Mouse (Mus musculus) adipocyte (in vitro differentiated cells): Measurements from ENCODE around the gene Wdr17.

Experiments used
- DNase-seq: peaks from one replicate; pipeline ENCODE4 v3.0.0-alpha.2; 2016; ENCODE audit warnings: low spot score

Gene Wdr17

GRCm38 (mm10) chr8:54886987-54887785 lies at the start of gene Wdr17:
Wdr17 (minus strand) TSS chr8:54887184.
- DNase-seq = no peak

- DNase-seq = no peak
Measured at GRCm38 (mm10) chr8:54932306-54932705, 45.3 kb upstream of the Wdr17 start.

GRCm38 (mm10) chr8:54924936-54925335 lies 38.0 kb upstream of the Wdr17 start:
- DNase-seq = peak; percentile 2

- no peak for DNase-seq
Measured at GRCm38 (mm10) chr8:54922160-54922855, 35.3 kb upstream of the Wdr17 start.

- DNase-seq = no peak
Measured at GRCm38 (mm10) chr8:54917710-54918109, 30.7 kb upstream of the Wdr17 start.

GRCm38 (mm10) chr8:54912891-54913290 lies 25.9 kb upstream of the Wdr17 start:
- no peak for DNase-seq

GRCm38 (mm10) chr8:54899444-54899843 lies 12.5 kb upstream of the Wdr17 start:
- DNase-seq = no peak

GRCm38 (mm10) chr8:54894637-54895322 lies 7.8 kb upstream of the Wdr17 start:
- DNase-seq = no peak

- DNase-seq = no peak
Measured at GRCm38 (mm10) chr8:54894180-54894579, 7.2 kb upstream of the Wdr17 start.

GRCm38 (mm10) chr8:54886560-54886959 lies 424 bp downstream of the Wdr17 start:
- DNase-seq = no peak

- no peak for DNase-seq
Measured at GRCm38 (mm10) chr8:54876458-54876857, 10.5 kb downstream of the Wdr17 start.

GRCm38 (mm10) chr8:54864761-54865064 lies 22.3 kb downstream of the Wdr17 start:
- no peak for DNase-seq

GRCm38 (mm10) chr8:54864038-54864760 lies 22.8 kb downstream of the Wdr17 start:
- DNase-seq = no peak

- DNase-seq = no peak
Measured at GRCm38 (mm10) chr8:54836029-54836959, 50.7 kb downstream of the Wdr17 start.

GRCm38 (mm10) chr8:54829794-54830426 lies 57.1 kb downstream of the Wdr17 start:
- peak; percentile 40 for DNase-seq

- DNase-seq = no peak
Measured at GRCm38 (mm10) chr8:54827974-54828373, 59.0 kb downstream of the Wdr17 start.

- no peak for DNase-seq
Measured at GRCm38 (mm10) chr8:54822956-54823355, 64.0 kb downstream of the Wdr17 start.

GRCm38 (mm10) chr8:54818651-54819050 lies 68.3 kb downstream of the Wdr17 start:
- DNase-seq = no peak

GRCm38 (mm10) chr8:54808217-54808616 lies 78.8 kb downstream of the Wdr17 start:
- no peak for DNase-seq

- DNase-seq = no peak
Measured at GRCm38 (mm10) chr8:54806173-54806572, 80.8 kb downstream of the Wdr17 start.

- DNase-seq = no peak
Measured at GRCm38 (mm10) chr8:54792699-54793061, 94.3 kb downstream of the Wdr17 start.
